Mouse (Mus musculus) MEL (cell line): ENCODE measurements around the gene Gm42791. TPM values are rescaled to one million over a fixed set of nuclear protein-coding genes. Genes with fewer than 3 reads are reported as not detected.

ENCODE experiments used
- DNase-seq: peaks from one replicate; pipeline ENCODE4 v3.0.0; 2011; ENCODE audit warnings: low read depth, low spot score
- H3K27ac ChIP-seq: 2 replicates; pipeline ENCODE4 v1.5.1; 2012; ENCODE audit warnings: low read depth, mild to moderate bottlenecking, control low read depth, low read length, moderate library complexity; ENCODE audit not compliant: control insufficient read depth
- H3K27me3 ChIP-seq, 2 experiments: fragments of 150-350 bp in 1 of 2; sonication (generic) in 1 of 2; 2 replicates each; pipeline ENCODE4 v1.6.1; 2012; ENCODE audit warnings: low read length in 2 of 2, mild to moderate bottlenecking in 2 of 2, improper control_type of control experiment in 1 of 2, moderate library complexity in 1 of 2; ENCODE audit not compliant: insufficient read depth in 2 of 2, control insufficient read depth in 1 of 2
- H3K36me3 ChIP-seq, 2 experiments: 2 replicates each; pipeline ENCODE4 v1.6.1; 2012 to 2014; ENCODE audit warnings: low read length in 2 of 2, improper control_type of control experiment in 1 of 2, inconsistent platforms in 1 of 2, mild to moderate bottlenecking in 1 of 2; ENCODE audit not compliant: insufficient read depth in 2 of 2, control insufficient read depth in 1 of 2
- H3K4me1 ChIP-seq, 2 experiments: fragments of 150-350 bp in 1 of 2; sonication (generic) in 1 of 2; 2 replicates each; pipeline ENCODE4 v1.6.1; 2012; ENCODE audit warnings: low read length in 2 of 2, improper control_type of control experiment in 1 of 2, mild to moderate bottlenecking in 1 of 2; ENCODE audit not compliant: insufficient read depth in 2 of 2, control insufficient read depth in 1 of 2
- H3K4me3 ChIP-seq, 2 experiments: fragments of 150-350 bp in 1 of 2; sonication (generic) in 1 of 2; 2 replicates each; pipeline ENCODE4 v1.5.1; 2012; ENCODE audit warnings: low read depth in 2 of 2, low read length in 2 of 2, mild to moderate bottlenecking in 2 of 2, moderate library complexity in 2 of 2, control low read depth in 1 of 2, improper control_type of control experiment in 1 of 2; ENCODE audit not compliant: control insufficient read depth in 1 of 2, insufficient read depth in 1 of 2
- H3K79me2 ChIP-seq: 2 replicates; pipeline ENCODE4 v1.6.1; 2012; ENCODE audit warnings: mild to moderate bottlenecking, low read length, moderate library complexity; ENCODE audit not compliant: control insufficient read depth, poor library complexity, insufficient read depth
- H3K9ac ChIP-seq: 2 replicates; pipeline ENCODE4 v1.6.1; 2012; ENCODE audit warnings: low read depth, mild to moderate bottlenecking, control low read depth, low read length, moderate library complexity; ENCODE audit not compliant: control insufficient read depth, poor library complexity, severe bottlenecking
- H3K9me3 ChIP-seq: fragments of 150-350 bp; sonication (generic); replicated peaks from 2 replicates; pipeline ENCODE4 v1.6.1; 2012; ENCODE audit warnings: mild to moderate bottlenecking, low read length, improper control_type of control experiment, moderate library complexity; ENCODE audit not compliant: insufficient read depth
- BHLHE40 ChIP-seq: IDR thresholded peaks from 2 replicates; pipeline ENCODE4 v1.6.1; 2012; ENCODE audit warnings: low read depth, mild to moderate bottlenecking, inconsistent platforms, low read length, improper control_type of control experiment, borderline replicate concordance
- CHD2 ChIP-seq: IDR thresholded peaks from 2 replicates; pipeline ENCODE4 v1.6.1; 2011; ENCODE audit warnings: low read length, improper control_type of control experiment
- CTCF ChIP-seq, 3 experiments: IDR thresholded peaks in 2 of 3; conservative IDR thresholded peaks in 1 of 3; 2 replicates each; pipeline ENCODE4 v1.5.1; 2011 to 2012; ENCODE audit warnings: low read length in 3 of 3, low read depth in 2 of 3, mild to moderate bottlenecking in 2 of 3, improper control_type of control experiment in 1 of 3, inconsistent platforms in 1 of 3, mixed read lengths in 1 of 3, moderate library complexity in 1 of 3; ENCODE audit not compliant: control insufficient read depth in 1 of 3, insufficient read depth in 1 of 3, poor library complexity in 1 of 3, severe bottlenecking in 1 of 3
- ELF1 ChIP-seq: IDR thresholded peaks from 2 replicates; pipeline ENCODE4 v1.6.1; 2014; ENCODE audit warnings: low read depth, mild to moderate bottlenecking, inconsistent platforms, low read length, improper control_type of control experiment, moderate library complexity
- GABPA ChIP-seq: IDR thresholded peaks from 2 replicates; pipeline ENCODE4 v1.6.1; 2012; ENCODE audit warnings: low read depth, mild to moderate bottlenecking, inconsistent platforms, low read length, improper control_type of control experiment, moderate library complexity
- HCFC1 ChIP-seq: IDR thresholded peaks from 2 replicates; pipeline ENCODE4 v1.6.1; 2012; ENCODE audit warnings: low read depth, mild to moderate bottlenecking, inconsistent platforms, low read length, improper control_type of control experiment, moderate library complexity
- JUND ChIP-seq: IDR thresholded peaks from 2 replicates; pipeline ENCODE4 v1.6.1; 2011; ENCODE audit warnings: low read depth, mild to moderate bottlenecking, improper control_type of control experiment, low read length
- MAX ChIP-seq: IDR thresholded peaks from 2 replicates; pipeline ENCODE4 v1.6.1; 2011; ENCODE audit warnings: low read length, improper control_type of control experiment
- MEF2A ChIP-seq: IDR thresholded peaks from 2 replicates; pipeline ENCODE4 v1.6.1; 2014; ENCODE audit warnings: low read depth, mild to moderate bottlenecking, inconsistent platforms, low read length, improper control_type of control experiment; ENCODE audit not compliant: poor library complexity, insufficient replicate concordance, severe bottlenecking; ENCODE audit errors: extremely low read depth
- MXI1 ChIP-seq: IDR thresholded peaks from 2 replicates; pipeline ENCODE4 v1.6.1; 2011; ENCODE audit warnings: mild to moderate bottlenecking, low read depth, low read length, improper control_type of control experiment
- MYB ChIP-seq: IDR thresholded peaks from 2 replicates; pipeline ENCODE4 v1.6.1; 2011; ENCODE audit warnings: mild to moderate bottlenecking, low read depth, low read length, improper control_type of control experiment
- MYC ChIP-seq: IDR thresholded peaks from 2 replicates; pipeline ENCODE4 v1.6.1; 2011; ENCODE audit warnings: low read depth, mild to moderate bottlenecking, low read length, improper control_type of control experiment, moderate library complexity
- NELFE ChIP-seq: IDR thresholded peaks from 2 replicates; pipeline ENCODE4 v1.6.1; 2011; ENCODE audit warnings: low read depth, low read length, improper control_type of control experiment
- NRF1 ChIP-seq: IDR thresholded peaks from 2 replicates; pipeline ENCODE4 v1.6.1; 2014; ENCODE audit warnings: low read depth, mild to moderate bottlenecking, inconsistent platforms, low read length, improper control_type of control experiment, moderate library complexity; ENCODE audit not compliant: poor library complexity, insufficient read depth, severe bottlenecking
- POLR2AphosphoS5 ChIP-seq: IDR thresholded peaks from 2 replicates; pipeline ENCODE4 v1.6.1; 2012; ENCODE audit warnings: low read depth, borderline replicate concordance, mild to moderate bottlenecking, inconsistent platforms, low read length, moderate library complexity, mixed read lengths
- SIN3A ChIP-seq: IDR thresholded peaks from 2 replicates; pipeline ENCODE4 v1.6.1; 2012; ENCODE audit warnings: low read length, improper control_type of control experiment, inconsistent platforms
- SMC3 ChIP-seq: IDR thresholded peaks from 2 replicates; pipeline ENCODE4 v1.6.1; 2011; ENCODE audit warnings: low read depth, low read length, improper control_type of control experiment
- TBP ChIP-seq: IDR thresholded peaks from 2 replicates; pipeline ENCODE4 v1.8.0; 2011; ENCODE audit warnings: low read depth, low read length, improper control_type of control experiment
- USF1 ChIP-seq: IDR thresholded peaks from 2 replicates; pipeline ENCODE4 v1.6.1; 2014; ENCODE audit warnings: low read depth, mild to moderate bottlenecking, inconsistent platforms, low read length, improper control_type of control experiment, moderate library complexity
- ZNF384 ChIP-seq: IDR thresholded peaks from 2 replicates; pipeline ENCODE4 v1.6.1; 2012; ENCODE audit warnings: low read depth, mild to moderate bottlenecking, inconsistent platforms, low read length, improper control_type of control experiment
- polyA plus RNA-seq, 2 experiments: library from polyadenylated mRNA; stranded (reverse) in 1 of 2; unstranded in 1 of 2; fragments of >175 nt in 1 of 2; fragments of >200 nt in 1 of 2; gene quantifications; 2 replicates each; pipeline versions ENCODE4 v1.2.1 to v1.2.4; 2012; ENCODE audit warnings: low replicate concordance in 2 of 2, low read depth in 1 of 2; ENCODE audit not compliant: insufficient read length in 2 of 2, insufficient read depth in 1 of 2, missing spikeins in 1 of 2
- total RNA-seq: library from RNA; depleted of rRNA; stranded (reverse); fragments of 300-350 nt; gene quantifications from 2 replicates; pipeline ENCODE4 v1.2.3, GENCODE M21; 2012

Gene Gm42791
- total and polyA plus RNA-seq, 3 experiments: 1.2 to 2.1 TPM; not detected in 1

DNA sequence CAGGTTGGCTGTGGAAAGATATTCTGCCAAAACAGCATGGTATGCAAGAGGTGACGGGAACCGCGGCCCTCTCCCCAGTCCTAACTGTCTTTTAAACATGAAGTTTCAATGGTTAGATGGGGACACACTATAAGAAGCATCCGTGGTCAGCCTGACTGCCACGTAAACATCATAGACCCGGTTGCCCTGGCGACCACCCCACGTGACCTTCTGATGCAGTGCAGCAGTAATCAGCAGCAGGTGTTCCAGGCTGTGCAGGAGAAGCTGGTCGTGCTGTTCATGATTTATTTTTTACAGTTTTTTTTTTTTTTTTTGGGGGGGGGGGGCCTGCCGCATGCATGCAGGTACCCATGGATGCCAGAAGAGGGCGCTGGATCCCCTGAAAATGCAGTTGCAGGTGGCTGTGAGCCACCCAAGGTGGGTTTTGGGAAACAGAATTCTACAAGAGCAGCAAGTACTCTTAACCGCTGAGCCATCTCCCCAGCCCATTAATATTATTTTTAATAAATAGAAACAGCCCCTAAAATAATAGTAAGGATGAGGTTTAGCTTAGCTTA lies 11.8 kb downstream of the Gm42791 start:
- H3K4me3 ChIP-seq: no peak overlapping the region
- no peak overlapping the region for H3K9ac ChIP-seq
- H3K79me2 ChIP-seq: no peaks in the 10 kb centered on the region
- TF ChIP-seq CTCF (IDR thresholded peaks at IDR 0.05 in 2 of 3, conservative IDR thresholded peaks at IDR 0.05 in 1 of 3; ENCODE audit: control insufficient read depth in 1 of 3, insufficient read depth in 1 of 3, low read depth in 2 of 3, low read length in 3 of 3, poor library complexity in 1 of 3, severe bottlenecking in 1 of 3) (peak in 2 of 3 experiments; percentile 4 to 32; a peak in 2 of 6 replicates), USF1 (no peak), ZNF384 (0 out of 2 replicates have a peak, but pooled peaks have one; percentile 13), POLR2AphosphoS5 (no peak)
- DNase-seq: no peak
- H3K4me1 ChIP-seq: no peaks in the 10 kb centered on the region
- no peaks in the 10 kb centered on the region for H3K9me3 ChIP-seq
- no peaks in the 10 kb centered on the region for H3K36me3 ChIP-seq
- no peak overlapping the region for H3K27ac ChIP-seq
- H3K27me3 ChIP-seq: no peaks in the 10 kb centered on the region

DNA sequence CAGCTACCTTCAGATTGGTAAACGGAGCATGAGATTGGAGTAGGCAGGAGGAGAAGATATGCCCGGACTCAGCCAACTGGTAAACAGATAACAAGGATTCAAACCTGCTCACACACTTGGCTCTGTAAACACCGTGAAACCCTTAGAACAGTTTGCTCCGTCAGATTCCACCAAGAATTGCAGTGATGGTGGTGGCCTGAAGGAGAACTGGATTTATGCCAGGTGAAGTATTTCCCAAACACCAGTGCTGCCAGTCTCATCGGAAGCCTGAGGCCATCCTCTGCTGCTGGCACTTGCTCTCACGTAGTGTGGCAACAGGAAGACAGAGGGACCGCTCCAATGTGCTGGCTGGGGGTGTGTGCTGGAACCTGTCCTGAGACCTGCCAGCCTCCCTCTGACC lies 12.6 kb downstream of the Gm42791 start:
- no peaks in the 10 kb centered on the region for H3K4me1 ChIP-seq
- no peak for DNase-seq
- no peaks in the 10 kb centered on the region for H3K9me3 ChIP-seq
- no peaks in the 10 kb centered on the region for H3K27me3 ChIP-seq
- H3K79me2 ChIP-seq: no peaks in the 10 kb centered on the region
- no peak overlapping the region for H3K4me3 ChIP-seq
- H3K36me3 ChIP-seq: no peaks in the 10 kb centered on the region
- no peak overlapping the region for H3K27ac ChIP-seq
- no peak overlapping the region for H3K9ac ChIP-seq
- no peak for TF ChIP-seq SMC3
- no peak for TF ChIP-seq MYB
- no peak for TF ChIP-seq NELFE
- TF ChIP-seq BHLHE40: no peak
- TF ChIP-seq GABPA: no peak
- TF ChIP-seq HCFC1: no peak
- no peak for TF ChIP-seq JUND
- TF ChIP-seq USF1: no peak
- TF ChIP-seq MXI1: no peak

DNA sequence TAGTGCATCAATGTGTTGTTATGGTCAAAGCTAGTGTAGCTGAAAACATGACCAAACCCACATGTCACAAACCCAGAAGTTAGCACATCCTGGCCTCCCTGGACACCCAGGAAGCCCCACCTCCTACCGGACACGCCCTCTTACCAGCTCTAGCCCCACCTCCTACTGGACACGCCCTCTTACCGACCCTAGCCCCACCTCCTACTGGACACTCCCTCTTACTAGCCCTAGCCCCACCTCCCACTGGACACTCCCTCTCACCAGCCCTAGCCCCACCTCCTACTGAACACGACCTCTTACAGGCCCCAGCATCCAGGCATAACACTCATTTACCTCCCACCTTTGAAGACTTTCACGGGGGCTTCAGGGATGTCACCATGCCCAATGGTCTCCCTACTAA lies 14.3 kb downstream of the Gm42791 start:
- Histone ChIP-seq H3K79me2 (no peaks in the 10 kb centered on the region), H3K4me1 (no peaks in the 10 kb centered on the region), H3K36me3 (no peaks in the 10 kb centered on the region), H3K9me3 (no peaks in the 10 kb centered on the region), H3K4me3 (no peak overlapping the region), H3K27me3 (no peaks in the 10 kb centered on the region), H3K27ac (no peak overlapping the region), H3K9ac (no peak overlapping the region)
- no peak for TF ChIP-seq NRF1
- no peak for TF ChIP-seq MYB
- no peak for TF ChIP-seq MAX
- no peak for TF ChIP-seq CHD2
- no peak for TF ChIP-seq ELF1
- no peak for TF ChIP-seq SIN3A
- TF ChIP-seq MEF2A: no peak
- TF ChIP-seq TBP: no peak
- TF ChIP-seq MYC: no peak
- DNase-seq: peak; percentile 56
